Mouse (Mus musculus) neural tube, embryonic 11.5 days (tissue): ENCODE measurements around the gene Prrt2. TPM values are rescaled to one million over a fixed set of nuclear protein-coding genes. Genes with fewer than 3 reads are reported as not detected.

Experiments
- ATAC-seq: fragments of 200-750 bp; cut with Nextera tagmentation; 2 replicates; pipeline ENCODE4 v1.8.0; 2017; ENCODE audit warnings: moderate number of reproducible peaks, mild to moderate bottlenecking, moderate TSS enrichment, moderate library complexity; ENCODE audit not compliant: insufficient read depth, low FRiP score, low TSS enrichment
- DNase-seq: peaks from one replicate; pipeline ENCODE4 v3.0.0-alpha.2; 2015; ENCODE audit warnings: low spot score
- H3K27ac ChIP-seq: fragments of 300-500 bp; sonication (generic); 2 replicates; pipeline ENCODE4 v1.5.1; 2014; ENCODE audit warnings: low read depth, mild to moderate bottlenecking, low read length
- H3K27me3 ChIP-seq: fragments of 300-500 bp; sonication (generic); 2 replicates; pipeline ENCODE4 v1.6.1; 2014; ENCODE audit warnings: mild to moderate bottlenecking, low read length, mixed read lengths; ENCODE audit not compliant: control insufficient read depth, insufficient read depth
- H3K36me3 ChIP-seq: fragments of 300-500 bp; sonication (generic); 2 replicates; pipeline ENCODE4 v1.6.1; 2014; ENCODE audit warnings: mild to moderate bottlenecking, low read length, moderate library complexity, mixed read lengths; ENCODE audit not compliant: control insufficient read depth, insufficient read depth
- H3K4me1 ChIP-seq: fragments of 300-500 bp; sonication (generic); 2 replicates; pipeline ENCODE4 v1.6.1; 2014; ENCODE audit warnings: low read length, mixed read lengths; ENCODE audit not compliant: control insufficient read depth, insufficient read depth
- H3K4me2 ChIP-seq: fragments of 300-500 bp; sonication (generic); 2 replicates; pipeline ENCODE4 v1.6.1; 2014; ENCODE audit warnings: low read depth, mild to moderate bottlenecking, moderate library complexity
- H3K4me3 ChIP-seq: fragments of 300-500 bp; sonication (generic); 2 replicates; pipeline ENCODE4 v1.5.1; 2014; ENCODE audit warnings: low read depth, low read length
- H3K9ac ChIP-seq: fragments of 300-500 bp; sonication (generic); 2 replicates; pipeline ENCODE4 v1.6.1; 2014; ENCODE audit warnings: mild to moderate bottlenecking, low read length
- H3K9me3 ChIP-seq: fragments of 300-500 bp; sonication (generic); 2 replicates; pipeline ENCODE4 v1.6.1; 2016; ENCODE audit warnings: low read length; ENCODE audit not compliant: control insufficient read depth
- WGBS: fragments of 180-500 bp; shearing (Covaris S2); extraction: QIAGEN DNeasy Blood & Tissue Kit; methylation state at CpG from one replicate; pipeline ENCODE4 v1.1.7; 2014; 5-methylcytosine and 5-hydroxymethylcytosine counted together
- polyA plus RNA-seq: library from polyadenylated mRNA; unstranded; fragments of >200 nt; fragmentation: Nextera tagmentation; extraction: Ambion mirVana; gene quantifications from 2 replicates; pipeline ENCODE4 v1.2.1, GENCODE M21; 2014

The Prrt2 gene
- polyA plus RNA-seq, 1 experiment from 2014 or later = 6.9 TPM

- Histone ChIP-seq H3K4me2 (no peak overlapping the region), H3K27me3 (no peaks in the 10 kb centered on the region), H3K9me3 (no peaks in the 10 kb centered on the region), H3K4me1 (peaks cover 16% of the 10 kb centered on the region), H3K9ac (no peak overlapping the region), H3K36me3 (peaks cover 8% of the 10 kb centered on the region), H3K4me3 (no peak overlapping the region), H3K27ac (no peak overlapping the region)
- ATAC-seq = no peak
- 85% methylated on average over 2 of the region's 2 CpGs for WGBS
- no peak for DNase-seq
Measured at GRCm38 (mm10) chr7:127011717-127012116, 9.3 kb downstream of the Prrt2 start.

GRCm38 (mm10) chr7:127011051-127011450, 10.0 kb downstream of the Prrt2 start:
- Histone ChIP-seq H3K36me3 (peaks cover 8% of the 10 kb centered on the region), H3K27ac (no peak overlapping the region), H3K9ac (no peak overlapping the region), H3K4me3 (no peak overlapping the region), H3K4me1 (peaks cover 16% of the 10 kb centered on the region), H3K27me3 (no peaks in the 10 kb centered on the region), H3K9me3 (no peaks in the 10 kb centered on the region), H3K4me2 (no peak overlapping the region)
- 98% methylated on average over 2 of the region's 2 CpGs for WGBS
- ATAC-seq = no peak
- DNase-seq = no peak

- 88% methylated on average over 17 of the region's 17 CpGs for WGBS
- ATAC-seq (no peak), DNase-seq (no peak)
- Histone ChIP-seq H3K4me1 (peaks cover 4% of the 10 kb centered on the region; the same call in 1 of the 2 replicates), H3K27ac (no peak overlapping the region), H3K4me3 (no peak overlapping the region), H3K27me3 (no peaks in the 10 kb centered on the region), H3K4me2 (no peak overlapping the region), H3K36me3 (peaks cover 4% of the 10 kb centered on the region; the same call in 1 of the 2 replicates), H3K9me3 (no peaks in the 10 kb centered on the region), H3K9ac (no peak overlapping the region)
Measured at GRCm38 (mm10) chr7:127009307-127010085, 11.5 kb downstream of the Prrt2 start.

GRCm38 (mm10) chr7:127008239-127009019, 12.6 kb downstream of the Prrt2 start:
- no peaks in the 10 kb centered on the region for H3K4me1 ChIP-seq
- ATAC-seq (no peak), DNase-seq (no peak)
- H3K4me2 ChIP-seq = no peak overlapping the region
- 72% methylated on average over 9 of the region's 9 CpGs for WGBS
- H3K4me3 ChIP-seq = no peak overlapping the region
- H3K36me3 ChIP-seq = no peaks in the 10 kb centered on the region; the same call in 1 of the 2 replicates
- peak overlapping the region; percentile 3 for H3K9ac ChIP-seq
- H3K27ac ChIP-seq = peak overlapping the region; percentile 56; the same call in 1 of the 2 replicates
- H3K27me3 ChIP-seq = no peaks in the 10 kb centered on the region
- no peaks in the 10 kb centered on the region for H3K9me3 ChIP-seq

GRCm38 (mm10) chr7:127007313-127008024, 13.5 kb downstream of the Prrt2 start:
- Histone ChIP-seq H3K4me1 (no peaks in the 10 kb centered on the region), H3K4me2 (no peak overlapping the region), H3K9me3 (no peaks in the 10 kb centered on the region), H3K27me3 (no peaks in the 10 kb centered on the region), H3K36me3 (no peaks in the 10 kb centered on the region; the same call in 1 of the 2 replicates), H3K9ac (no peak overlapping the region), H3K27ac (no peak overlapping the region), H3K4me3 (no peak overlapping the region)
- 85% methylated on average over 6 of the region's 6 CpGs for WGBS
- DNase-seq (no peak), ATAC-seq (no peak)

- WGBS = 92% methylated on average over 4 of the region's 4 CpGs
- H3K36me3 ChIP-seq = no peaks in the 10 kb centered on the region
- H3K4me2 ChIP-seq = no peak overlapping the region
- no peak for DNase-seq
- ATAC-seq = no peak
- no peaks in the 10 kb centered on the region for H3K4me1 ChIP-seq
- H3K27ac ChIP-seq = no peak overlapping the region
- no peak overlapping the region for H3K4me3 ChIP-seq
- no peaks in the 10 kb centered on the region for H3K27me3 ChIP-seq
- H3K9me3 ChIP-seq = no peaks in the 10 kb centered on the region
- no peak overlapping the region for H3K9ac ChIP-seq
Measured at GRCm38 (mm10) chr7:127004122-127004875, 16.7 kb downstream of the Prrt2 start.

GRCm38 (mm10) chr7:127003620-127004019, 17.4 kb downstream of the Prrt2 start:
- ATAC-seq (no peak), DNase-seq (no peak)
- no peaks in the 10 kb centered on the region for H3K9me3 ChIP-seq
- no peaks in the 10 kb centered on the region for H3K36me3 ChIP-seq
- no peaks in the 10 kb centered on the region for H3K27me3 ChIP-seq
- H3K4me1 ChIP-seq = no peaks in the 10 kb centered on the region
- H3K9ac ChIP-seq = no peak overlapping the region
- no peak overlapping the region for H3K4me3 ChIP-seq
- WGBS = 91% methylated on average over 5 of the region's 5 CpGs
- H3K27ac ChIP-seq = no peak overlapping the region
- no peak overlapping the region for H3K4me2 ChIP-seq

GRCm38 (mm10) chr7:126999568-126999967, 21.4 kb downstream of the Prrt2 start:
- WGBS = 84% methylated on average over 10 of the region's 10 CpGs
- H3K9me3 ChIP-seq = no peaks in the 10 kb centered on the region
- DNase-seq = no peak
- H3K4me3 ChIP-seq = no peak overlapping the region
- H3K4me2 ChIP-seq = no peak overlapping the region
- no peaks in the 10 kb centered on the region for H3K27me3 ChIP-seq
- no peak overlapping the region for H3K27ac ChIP-seq
- no peak overlapping the region for H3K9ac ChIP-seq
- ATAC-seq = no peak
- no peaks in the 10 kb centered on the region for H3K36me3 ChIP-seq
- no peaks in the 10 kb centered on the region for H3K4me1 ChIP-seq
